Mouse (Mus musculus) liver, embryonic 14.5 days (tissue): Measurements from ENCODE around the gene Lrrc4c. TPM values are rescaled to one million over a fixed set of nuclear protein-coding genes. Genes with fewer than 3 reads are reported as not detected.

ENCODE experiments used
- ATAC-seq: fragments of 200-750 bp; cut with Nextera tagmentation; 2 replicates; pipeline ENCODE4 v1.8.0; 2017; ENCODE audit warnings: moderate number of reproducible peaks, mild to moderate bottlenecking, moderate library complexity; ENCODE audit not compliant: insufficient read depth
- DNase-seq, 3 experiments: peaks; one replicate each; pipeline ENCODE4 v3.0.0-alpha.2; 2012 to 2013; ENCODE audit warnings: low read depth in 3 of 3, low spot score in 3 of 3
- H3K27ac ChIP-seq: fragments of 300-500 bp; sonication (generic); 2 replicates; pipeline ENCODE4 v1.5.1; 2014; ENCODE audit warnings: moderate library complexity, mild to moderate bottlenecking, control low read depth, inconsistent platforms
- H3K27me3 ChIP-seq: fragments of 300-500 bp; sonication (generic); 2 replicates; pipeline ENCODE4 v1.6.1; 2014; ENCODE audit warnings: mild to moderate bottlenecking, low read length, moderate library complexity; ENCODE audit not compliant: control insufficient read depth, insufficient read depth
- H3K36me3 ChIP-seq: fragments of 300-500 bp; sonication (generic); replicated peaks from 2 replicates; pipeline ENCODE4 v1.6.1; 2014; ENCODE audit warnings: low read depth; ENCODE audit not compliant: control insufficient read depth, insufficient read depth
- H3K4me1 ChIP-seq, 2 experiments: fragments of 200-500 bp in 1 of 2; fragments of 300-500 bp in 1 of 2; sonication (generic) in 1 of 2; replicated peaks; 2 replicates each; pipeline ENCODE4 v1.6.1; 2012 to 2014; ENCODE audit warnings: antibody characterized with exemption in 1 of 2, inconsistent platforms in 1 of 2, low read length in 1 of 2; ENCODE audit not compliant: control insufficient read depth in 2 of 2, insufficient read depth in 2 of 2
- H3K4me2 ChIP-seq: fragments of 300-500 bp; sonication (generic); 2 replicates; pipeline ENCODE4 v1.6.1; 2014; ENCODE audit warnings: low read depth, mild to moderate bottlenecking, control low read depth, moderate library complexity
- H3K4me3 ChIP-seq, 2 experiments: fragments of 200-500 bp in 1 of 2; fragments of 300-500 bp in 1 of 2; sonication (generic) in 1 of 2; 2 replicates each; pipeline ENCODE4 v1.5.1; 2012 to 2014; ENCODE audit warnings: low read depth in 2 of 2, low read length in 2 of 2, mild to moderate bottlenecking in 2 of 2, control low read depth in 1 of 2, inconsistent platforms in 1 of 2, moderate library complexity in 1 of 2; ENCODE audit not compliant: insufficient read depth in 1 of 2
- H3K9ac ChIP-seq: fragments of 300-500 bp; sonication (generic); replicated peaks from 2 replicates; pipeline ENCODE4 v1.6.1; 2014; ENCODE audit warnings: mild to moderate bottlenecking, control low read depth, moderate library complexity
- H3K9me3 ChIP-seq: fragments of 300-500 bp; sonication (generic); 2 replicates; pipeline ENCODE4 v1.6.1; 2016; ENCODE audit warnings: low read length, mixed read lengths; ENCODE audit not compliant: control insufficient read depth
- CTCF ChIP-seq: IDR thresholded peaks from 2 replicates; pipeline ENCODE4 v1.5.1; 2016; ENCODE audit warnings: antibody characterized with exemption, low read depth, control low read depth
- EP300 ChIP-seq: IDR thresholded peaks from 2 replicates; pipeline ENCODE4 v1.6.1; 2016; ENCODE audit warnings: antibody characterized with exemption, low read depth
- WGBS: fragments of 180-500 bp; shearing (Covaris S2); extraction: QIAGEN DNeasy Blood & Tissue Kit; methylation state at CpG from one replicate; pipeline ENCODE4 v1.1.7; 2014; ENCODE audit not compliant: insufficient replicate concordance; 5-methylcytosine and 5-hydroxymethylcytosine counted together
- polyA plus RNA-seq, 2 experiments: library from polyadenylated mRNA; depleted of rRNA in 1 of 2; stranded (reverse) in 1 of 2; unstranded in 1 of 2; fragments of >200 nt; fragmentation: Nextera tagmentation in 1 of 2; extraction: Ambion mirVana in 1 of 2; gene quantifications; 2 replicates each; pipeline versions ENCODE4 v1.2.1 to v1.2.3; 2012 to 2014

The Lrrc4c gene
- polyA plus RNA-seq, 2 experiments: 0.04 to 0.19 TPM

DNA sequence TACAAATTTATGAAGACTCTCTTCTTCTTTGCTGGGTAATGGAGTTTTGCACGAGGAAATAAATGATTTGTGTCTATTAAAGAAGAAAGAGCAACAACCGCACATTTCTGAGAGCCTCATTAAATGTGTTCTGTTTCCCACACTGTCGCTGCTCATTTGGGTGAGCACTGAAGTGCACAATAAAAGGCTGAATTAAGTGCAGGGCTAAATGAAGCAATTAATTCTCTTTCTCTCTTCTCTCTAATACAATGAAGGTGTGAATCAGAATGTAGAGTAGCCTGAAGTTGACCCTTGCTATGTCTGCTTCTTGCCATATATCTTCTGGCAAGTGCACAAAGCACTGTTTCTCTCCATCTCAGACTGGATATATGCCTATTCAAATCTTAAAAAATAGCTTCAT, 1073.5 kb downstream of the Lrrc4c start:
- TF ChIP-seq EP300 (no peak), CTCF (no peak)
- Histone ChIP-seq H3K27me3 (no peaks in the 10 kb centered on the region), H3K27ac (no peak overlapping the region), H3K9ac (no peak overlapping the region), H3K9me3 (no peaks in the 10 kb centered on the region), H3K4me3 (no peak overlapping the region), H3K36me3 (no peaks in the 10 kb centered on the region), H3K4me2 (no peak overlapping the region), H3K4me1 (no peaks in the 10 kb centered on the region)
- ATAC-seq: no peak
- no peak for DNase-seq
- WGBS: 57% methylated on average over 3 of the region's 3 CpGs

GRCm38 (mm10) chr2:97391876-97392275, 1073.9 kb downstream of the Lrrc4c start:
- no peak overlapping the region for H3K27ac ChIP-seq

GRCm38 (mm10) chr2:97413066-97413465, 1095.1 kb downstream of the Lrrc4c start:
- H3K9ac ChIP-seq: no peak overlapping the region
- no peak overlapping the region for H3K27ac ChIP-seq
- no peak overlapping the region for H3K4me3 ChIP-seq
- no peak overlapping the region for H3K4me2 ChIP-seq
- DNase-seq (no peak), ATAC-seq (no peak)
- TF ChIP-seq EP300 (no peak), CTCF (no peak)
- H3K27me3 ChIP-seq: no peaks in the 10 kb centered on the region
- 39% methylated on average over 1 of the region's 1 CpGs for WGBS
- no peaks in the 10 kb centered on the region for H3K4me1 ChIP-seq
- H3K36me3 ChIP-seq: no peaks in the 10 kb centered on the region
- H3K9me3 ChIP-seq: no peaks in the 10 kb centered on the region

More at GRCm38 (mm10) chr2:97391876-97392275, 1073.9 kb downstream of the Lrrc4c start:
- TF ChIP-seq CTCF (no peak), EP300 (no peak)
- Histone ChIP-seq H3K4me3 (no peak overlapping the region), H3K9ac (no peak overlapping the region), H3K4me2 (no peak overlapping the region), H3K36me3 (no peaks in the 10 kb centered on the region), H3K27me3 (no peaks in the 10 kb centered on the region), H3K4me1 (no peaks in the 10 kb centered on the region), H3K9me3 (no peaks in the 10 kb centered on the region)
- DNase-seq (no peak), ATAC-seq (no peak)
- WGBS: 57% methylated on average over 2 of the region's 2 CpGs

GRCm38 (mm10) chr2:97414416-97415362, 1096.7 kb downstream of the Lrrc4c start:
- DNase-seq (no peak), ATAC-seq (no peak)
- Histone ChIP-seq H3K9ac (no peak overlapping the region), H3K27me3 (no peaks in the 10 kb centered on the region), H3K9me3 (no peaks in the 10 kb centered on the region), H3K4me1 (no peaks in the 10 kb centered on the region), H3K27ac (no peak overlapping the region), H3K36me3 (no peaks in the 10 kb centered on the region), H3K4me3 (no peak overlapping the region), H3K4me2 (no peak overlapping the region)
- no peak for TF ChIP-seq CTCF
- 56% methylated on average over 8 of the region's 8 CpGs for WGBS

DNA sequence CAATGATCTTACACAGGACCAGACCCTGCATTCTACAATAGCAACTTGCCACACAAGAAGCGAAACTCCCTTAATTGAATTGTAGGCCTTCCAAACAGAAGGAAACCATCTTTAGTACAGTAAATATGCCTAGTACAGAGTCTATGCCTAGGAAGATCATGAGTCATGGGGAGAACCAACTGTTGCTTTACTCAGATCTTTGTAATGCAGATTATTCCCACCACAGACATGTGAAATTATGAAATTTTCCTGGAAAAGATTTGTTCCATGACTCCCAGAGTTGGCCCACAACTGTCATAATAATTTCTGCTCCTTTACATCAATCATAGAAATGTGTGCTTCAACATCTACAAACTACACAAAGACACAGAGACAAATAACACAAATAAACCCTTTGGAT, 1116.2 kb downstream of the Lrrc4c start:
- no peak overlapping the region for H3K4me3 ChIP-seq
- DNase-seq (no peak), ATAC-seq (no peak)
- no peak overlapping the region for H3K9ac ChIP-seq
- H3K27me3 ChIP-seq: no peaks in the 10 kb centered on the region
- no peak overlapping the region for H3K27ac ChIP-seq
- no peak overlapping the region for H3K4me2 ChIP-seq
- WGBS: 61% methylated on average over 1 of the region's 1 CpGs
- H3K9me3 ChIP-seq: no peaks in the 10 kb centered on the region
- no peaks in the 10 kb centered on the region for H3K36me3 ChIP-seq
- H3K4me1 ChIP-seq: no peaks in the 10 kb centered on the region
- no peak for TF ChIP-seq CTCF
- no peak for TF ChIP-seq EP300
